Comparison of ENCODE assay signal across 10 mouse cellular contexts in genomic region chr5:145115736-145116135, GRCm38 (mm10). TPM values are rescaled to one million over a fixed set of nuclear protein-coding genes. Genes with fewer than 3 reads are reported as not detected.
A peak's percentile ranks its signal among the peaks of the same experiment; 100 is the strongest.
DNase-seq lines count a peak whose midpoint lies in the region; ATAC-seq and TF ChIP-seq lines count a peak whose summit lies in the region.
"Had no signal": no experiment of that assay in that cellular context is flagged by ENCODE, and none has a peak within 500 bp of the region (broad histone marks: within the 10 kb centered on the region; RNA-seq: fewer than 3 reads in every experiment).

No protein-coding gene starts in this region.

- WGBS in embryonic facial prominence, embryonic 13.5 days: 94% methylated on average over 5 of the region's 5 CpGs
- 93% methylated on average over 5 of the region's 5 CpGs for WGBS in embryonic facial prominence, embryonic 10.5 days
- 72% methylated on average over 5 of the region's 5 CpGs for WGBS in liver, embryonic 16.5 days (ENCODE audit: insufficient replicate concordance)

- TF ChIP-seq POLR2A in cortical plate, adult 2 months (IDR thresholded peaks at IDR 0.05; ENCODE audit: extremely low read depth, insufficient read depth, low read length): no peak

- no peak overlapping the region for H3K9ac ChIP-seq in embryonic facial prominence, embryonic 13.5 days
- H3K9ac ChIP-seq in liver, embryonic 16.5 days (ENCODE audit: low read depth, low read length): peak overlapping the region; percentile 15; the same call in 1 of the 2 replicates

- 0 out of 2 replicates have a peak overlapping the region, but pooled peaks have one; percentile 20 for H3K4me2 ChIP-seq in embryonic facial prominence, embryonic 13.5 days
- H3K4me2 ChIP-seq in liver, embryonic 16.5 days (ENCODE audit: low read depth, low read length): peak overlapping the region; percentile 32

- H3K9me3 ChIP-seq in embryonic facial prominence, embryonic 13.5 days: no peaks in the 10 kb centered on the region
- H3K9me3 ChIP-seq in embryonic facial prominence, embryonic 10.5 days: 0 out of 2 replicates have a peak, but pooled peaks cover 4% of the 10 kb centered on the region
- H3K9me3 ChIP-seq in liver, embryonic 16.5 days (replicated peaks; ENCODE audit: control insufficient read depth, low read length): 0 out of 2 replicates have a peak, but pooled peaks cover 2% of the 10 kb centered on the region

- peaks cover 8% of the 10 kb centered on the region for H3K36me3 ChIP-seq in embryonic facial prominence, embryonic 13.5 days
- H3K36me3 ChIP-seq in embryonic facial prominence, embryonic 10.5 days (replicated peaks): peaks cover 6% of the 10 kb centered on the region
- H3K36me3 ChIP-seq in liver, embryonic 16.5 days (ENCODE audit: control insufficient read depth, insufficient read depth): no peaks in the 10 kb centered on the region; the same call in 1 of the 2 replicates

- no peak for DNase-seq in embryonic facial prominence, embryonic 10.5 days (ENCODE audit: low spot score)
- DNase-seq in layer of hippocampus, adult 2 months (ENCODE audit: low spot score in 2 of 2): no peak
- DNase-seq in layer of hippocampus, adult 11-12 months (ENCODE audit: low spot score): no peak
- DNase-seq in B cell, adult 2 months: no peak
- DNase-seq in adrenal gland, adult (ENCODE audit: inconsistent age in 2 of 2, low spot score in 1 of 2): no peak
- DNase-seq: midbrain, embryonic 14.5 days had no signal

- no peak overlapping the region for H3K4me3 ChIP-seq in embryonic facial prominence, embryonic 13.5 days
- no peak overlapping the region for H3K4me3 ChIP-seq in embryonic facial prominence, embryonic 10.5 days
- H3K4me3 ChIP-seq in layer of hippocampus, adult 2 months: no peak overlapping the region
- H3K4me3 ChIP-seq in cortical plate, adult 2 months (ENCODE audit: insufficient read depth, low read length): no peak overlapping the region
- peak overlapping the region; percentile 67 for H3K4me3 ChIP-seq in liver, embryonic 16.5 days (ENCODE audit: low read depth, low read length)

- H3K27me3 ChIP-seq in embryonic facial prominence, embryonic 13.5 days: no peaks in the 10 kb centered on the region
- H3K27me3 ChIP-seq in embryonic facial prominence, embryonic 10.5 days (replicated peaks; ENCODE audit: low read depth, poor library complexity, severe bottlenecking): peaks cover 35% of the 10 kb centered on the region
- no peaks in the 10 kb centered on the region for H3K27me3 ChIP-seq in liver, embryonic 16.5 days (ENCODE audit: control insufficient read depth, insufficient read depth, low read depth, low read length)

- peaks cover 22% of the 10 kb centered on the region for H3K4me1 ChIP-seq in embryonic facial prominence, embryonic 13.5 days
- peaks cover 19% of the 10 kb centered on the region for H3K4me1 ChIP-seq in embryonic facial prominence, embryonic 10.5 days
- H3K4me1 ChIP-seq in cortical plate, adult 2 months (ENCODE audit: control insufficient read depth, insufficient read depth, low read length): no peaks in the 10 kb centered on the region
- peaks cover 9% of the 10 kb centered on the region; the same call in 1 of the 2 replicates for H3K4me1 ChIP-seq in liver, embryonic 16.5 days (ENCODE audit: control insufficient read depth, low read depth, low read length)

- peak overlapping the region; percentile 55; the same call in 1 of the 2 replicates for H3K27ac ChIP-seq in embryonic facial prominence, embryonic 13.5 days
- H3K27ac ChIP-seq in embryonic facial prominence, embryonic 10.5 days (replicated peaks): no peak overlapping the region
- H3K27ac ChIP-seq in layer of hippocampus, adult 2 months: peak overlapping the region; percentile 67
- 0 out of 2 replicates have a peak overlapping the region, but pooled peaks have one; percentile 5 for H3K27ac ChIP-seq in cortical plate, adult 2 months (ENCODE audit: insufficient read depth, low read length)
- H3K27ac ChIP-seq in liver, embryonic 16.5 days (ENCODE audit: low read length): peak overlapping the region; percentile 45

- TF ChIP-seq CTCF in layer of hippocampus, adult 2 months (conservative IDR thresholded peaks at IDR 0.05): no peak
- TF ChIP-seq CTCF in cortical plate, adult 2 months (IDR thresholded peaks at IDR 0.05; ENCODE audit: extremely low read depth, insufficient read depth, low read length): no peak

- ATAC-seq in embryonic facial prominence, embryonic 13.5 days (ENCODE audit: insufficient number of reproducible peaks, insufficient read depth, low FRiP score, low TSS enrichment, low read depth): no peak
- ATAC-seq in liver, embryonic 16.5 days (ENCODE audit: low read depth): no peak

RNA-seq across cellular contexts. Expression of gene Arpc1b, which starts 1.7 kb away (rescaled TPM):
- polyA plus RNA-seq in embryonic facial prominence, embryonic 13.5 days (2015; fragmentation: Nextera tagmentation; extraction: Ambion mirVana): 177 and 178 TPM in 2 replicates
- polyA plus RNA-seq in embryonic facial prominence, embryonic 10.5 days (2016; fragmentation: Nextera tagmentation; extraction: Ambion mirVana): 95.4 and 97.9 TPM in 2 replicates
- total RNA-seq in layer of hippocampus, adult 2 months (2021): 10 to 100 TPM; 17.7 to 19.4 TPM
- polyA plus RNA-seq in cortical plate, adult 2 months (2012; rRNA removed): 74.5 and 84.6 TPM in 2 replicates
- polyA plus RNA-seq in liver, embryonic 16.5 days (2015; fragmentation: Nextera tagmentation; extraction: Ambion mirVana): 164 and 166 TPM in 2 replicates

RNA-seq across cellular contexts. Expression of gene Pdap1, which starts 24.3 kb away (rescaled TPM):
- polyA plus RNA-seq in embryonic facial prominence, embryonic 13.5 days (2015; fragmentation: Nextera tagmentation; extraction: Ambion mirVana): 128 and 146 TPM in 2 replicates
- 144 and 151 TPM in 2 replicates for polyA plus RNA-seq in embryonic facial prominence, embryonic 10.5 days (2016; fragmentation: Nextera tagmentation; extraction: Ambion mirVana)
- total RNA-seq in layer of hippocampus, adult 2 months (2021): 10 to 100 TPM; 95.2 to 97.8 TPM
- 74.2 and 92.2 TPM in 2 replicates for polyA plus RNA-seq in cortical plate, adult 2 months (2012; rRNA removed)
- 33.6 and 36.3 TPM in 2 replicates for polyA plus RNA-seq in liver, embryonic 16.5 days (2015; fragmentation: Nextera tagmentation; extraction: Ambion mirVana)

RNA-seq across cellular contexts. Expression of gene Bud31, which starts 24.4 kb away (rescaled TPM):
- 201 and 225 TPM in 2 replicates for polyA plus RNA-seq in embryonic facial prominence, embryonic 13.5 days (2015; fragmentation: Nextera tagmentation; extraction: Ambion mirVana)
- 249 and 250 TPM in 2 replicates for polyA plus RNA-seq in embryonic facial prominence, embryonic 10.5 days (2016; fragmentation: Nextera tagmentation; extraction: Ambion mirVana)
- 10 to 100 TPM; 67.4 to 73.4 TPM for total RNA-seq in layer of hippocampus, adult 2 months (2021)
- polyA plus RNA-seq in cortical plate, adult 2 months (2012; rRNA removed): 104 and 105 TPM in 2 replicates
- 111 and 125 TPM in 2 replicates for polyA plus RNA-seq in liver, embryonic 16.5 days (2015; fragmentation: Nextera tagmentation; extraction: Ambion mirVana)

RNA-seq across cellular contexts. Expression of gene Kpna7, which starts 31.9 kb away (rescaled TPM):
- not detected in 2 replicates for polyA plus RNA-seq in embryonic facial prominence, embryonic 13.5 days (2015; fragmentation: Nextera tagmentation; extraction: Ambion mirVana)
- polyA plus RNA-seq in embryonic facial prominence, embryonic 10.5 days (2016; fragmentation: Nextera tagmentation; extraction: Ambion mirVana): 0.06 TPM in 1 of 2 replicates, not detected in the other
- not detected for total RNA-seq in layer of hippocampus, adult 2 months (2021)
- not detected in 2 replicates for polyA plus RNA-seq in cortical plate, adult 2 months (2012; rRNA removed)
- 0.14 and 0.17 TPM in 2 replicates for polyA plus RNA-seq in liver, embryonic 16.5 days (2015; fragmentation: Nextera tagmentation; extraction: Ambion mirVana)
- total RNA-seq: gastrocnemius, adult 18-20 months had no signal
- polyA plus RNA-seq: midbrain, embryonic 14.5 days had no signal

RNA-seq across cellular contexts. Expression of gene Arpc1a, which starts 32.1 kb away (rescaled TPM):
- polyA plus RNA-seq in embryonic facial prominence, embryonic 13.5 days (2015; fragmentation: Nextera tagmentation; extraction: Ambion mirVana): 144 and 157 TPM in 2 replicates
- 122 and 129 TPM in 2 replicates for polyA plus RNA-seq in embryonic facial prominence, embryonic 10.5 days (2016; fragmentation: Nextera tagmentation; extraction: Ambion mirVana)
- 100 to 1,000 TPM; 252 to 255 TPM for total RNA-seq in layer of hippocampus, adult 2 months (2021)
- polyA plus RNA-seq in cortical plate, adult 2 months (2012; rRNA removed): 253 and 254 TPM in 2 replicates
- polyA plus RNA-seq in liver, embryonic 16.5 days (2015; fragmentation: Nextera tagmentation; extraction: Ambion mirVana): 52.2 and 52.3 TPM in 2 replicates
